Mouse (Mus musculus) limb, embryonic 13.5 days (tissue): ENCODE data around the gene Crocc2. TPM values are rescaled to one million over a fixed set of nuclear protein-coding genes. Genes with fewer than 3 reads are reported as not detected.

Source experiments
- ATAC-seq: fragments of 200-750 bp; cut with Nextera tagmentation; 2 replicates; pipeline ENCODE4 v1.8.0; 2017; ENCODE audit warnings: low read depth, moderate number of reproducible peaks, moderate TSS enrichment; ENCODE audit not compliant: low FRiP score
- H3K27ac ChIP-seq: fragments of 300-500 bp; sonication (generic); 2 replicates; pipeline ENCODE4 v1.5.1; 2015; ENCODE audit warnings: inconsistent platforms, mild to moderate bottlenecking, moderate library complexity
- H3K27me3 ChIP-seq: fragments of 300-500 bp; sonication (generic); 2 replicates; pipeline ENCODE4 v1.6.1; 2015; ENCODE audit warnings: mild to moderate bottlenecking, inconsistent platforms
- H3K36me3 ChIP-seq: fragments of 300-500 bp; sonication (generic); 2 replicates; pipeline ENCODE4 v1.6.1; 2015; ENCODE audit warnings: inconsistent platforms, mild to moderate bottlenecking, moderate library complexity
- H3K4me1 ChIP-seq: fragments of 300-500 bp; sonication (generic); 2 replicates; pipeline ENCODE4 v1.6.1; 2015; ENCODE audit warnings: inconsistent platforms
- H3K4me2 ChIP-seq: fragments of 300-500 bp; sonication (generic); replicated peaks from 2 replicates; pipeline ENCODE4 v1.6.1; 2015; ENCODE audit warnings: inconsistent platforms, mild to moderate bottlenecking, moderate library complexity
- H3K4me3 ChIP-seq: fragments of 300-500 bp; sonication (generic); 2 replicates; pipeline ENCODE4 v1.5.1; 2015; ENCODE audit warnings: moderate library complexity, mild to moderate bottlenecking, inconsistent platforms
- H3K9ac ChIP-seq: fragments of 300-500 bp; sonication (generic); 2 replicates; pipeline ENCODE4 v1.6.1; 2015; ENCODE audit warnings: mild to moderate bottlenecking, inconsistent platforms
- H3K9me3 ChIP-seq: fragments of 300-500 bp; sonication (generic); 2 replicates; pipeline ENCODE4 v1.6.1; 2016; ENCODE audit warnings: inconsistent platforms
- WGBS: fragments of 180-500 bp; shearing (Covaris S2); methylation state at CpG from one replicate; pipeline ENCODE4 v1.1.7; 2015; 5-methylcytosine and 5-hydroxymethylcytosine counted together
- polyA plus RNA-seq: library from polyadenylated mRNA; unstranded; fragments of >200 nt; fragmentation: Nextera tagmentation; extraction: Ambion mirVana; gene quantifications from 2 replicates; pipeline ENCODE4 v1.2.1, GENCODE M21; 2015

Gene Crocc2
- polyA plus RNA-seq, 1 experiment from 2014 or later, result 0.31 TPM

DNA sequence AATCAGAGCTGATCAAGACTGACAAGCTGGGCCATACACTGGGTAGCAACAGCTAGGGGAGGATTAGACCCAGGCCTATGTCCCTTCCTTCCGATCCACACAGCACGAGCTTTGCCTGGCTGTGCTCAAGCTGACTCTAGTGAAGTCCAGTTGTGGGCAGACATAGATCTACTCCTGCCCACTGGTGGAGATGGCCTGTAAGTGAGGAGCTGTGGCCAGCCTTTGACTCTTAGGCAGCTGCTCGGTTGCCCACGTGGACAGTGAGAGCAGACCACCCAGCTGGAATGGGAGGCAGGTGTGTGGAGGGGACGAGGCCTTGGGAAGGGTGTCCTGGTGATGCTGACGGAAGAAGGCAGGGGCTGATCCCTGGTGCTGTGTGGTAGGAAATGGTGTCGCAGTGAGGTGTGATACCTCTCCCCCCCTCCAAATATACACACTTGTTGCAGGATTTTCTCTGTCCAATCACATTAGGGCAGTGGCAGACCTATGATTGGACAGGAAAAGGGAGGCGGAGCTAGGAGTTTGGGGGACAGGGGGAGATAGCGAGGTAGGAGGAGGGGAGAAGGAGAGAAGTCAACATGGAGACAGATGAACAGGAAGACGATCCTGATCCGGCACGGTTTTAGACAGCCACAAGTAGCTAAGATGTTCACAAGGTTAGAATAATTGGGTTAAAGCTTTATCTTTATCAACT lies 37.9 kb downstream of the Crocc2 start:
- no peak for ATAC-seq
- H3K4me2 ChIP-seq, result no peak overlapping the region
- H3K27ac ChIP-seq, result no peak overlapping the region

DNA sequence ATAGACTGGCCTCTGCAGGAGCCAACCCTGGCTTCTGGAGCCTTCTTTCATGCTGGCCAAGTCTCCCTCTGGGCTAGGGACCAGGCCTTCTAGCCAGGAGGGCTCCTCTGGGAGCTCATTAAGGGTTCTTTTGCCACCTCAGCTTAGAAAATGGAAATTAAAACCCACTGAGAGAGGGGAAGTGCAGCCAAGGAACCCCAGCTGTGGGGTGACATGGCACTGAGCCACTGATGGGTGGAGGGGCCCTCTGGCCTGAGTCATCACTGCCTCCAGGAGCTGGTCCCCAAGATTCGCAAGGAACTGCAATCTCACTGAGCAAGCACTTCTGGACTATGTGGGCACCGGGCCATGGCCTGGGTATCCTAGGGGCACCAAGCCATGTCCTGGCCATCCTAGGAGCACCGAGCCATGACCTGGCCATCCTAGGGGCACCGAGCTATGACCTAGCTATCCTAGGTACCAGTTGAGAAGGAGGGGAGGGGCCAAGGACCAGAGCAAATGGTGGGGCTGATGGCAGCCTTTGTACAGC lies 39.1 kb downstream of the Crocc2 start:
- H3K9me3 ChIP-seq, result no peaks in the 10 kb centered on the region
- no peak for ATAC-seq
- peaks cover 64% of the 10 kb centered on the region for H3K4me1 ChIP-seq
- no peak overlapping the region for H3K9ac ChIP-seq
- no peak overlapping the region for H3K4me2 ChIP-seq
- H3K4me3 ChIP-seq, result no peak overlapping the region
- no peaks in the 10 kb centered on the region for H3K27me3 ChIP-seq
- no peaks in the 10 kb centered on the region for H3K36me3 ChIP-seq
- 0 out of 2 replicates have a peak overlapping the region, but pooled peaks have one; percentile 39 for H3K27ac ChIP-seq
- WGBS, result 88% methylated on average over 4 of the region's 4 CpGs

More for the DNA sequence above, 37.9 kb downstream of the Crocc2 start:
- WGBS, result 59% methylated on average over 12 of the region's 12 CpGs
- no peak overlapping the region for H3K4me3 ChIP-seq
- peaks cover 52% of the 10 kb centered on the region for H3K4me1 ChIP-seq
- no peaks in the 10 kb centered on the region for H3K36me3 ChIP-seq
- no peak overlapping the region for H3K9ac ChIP-seq
- no peaks in the 10 kb centered on the region for H3K9me3 ChIP-seq
- H3K27me3 ChIP-seq, result no peaks in the 10 kb centered on the region

DNA sequence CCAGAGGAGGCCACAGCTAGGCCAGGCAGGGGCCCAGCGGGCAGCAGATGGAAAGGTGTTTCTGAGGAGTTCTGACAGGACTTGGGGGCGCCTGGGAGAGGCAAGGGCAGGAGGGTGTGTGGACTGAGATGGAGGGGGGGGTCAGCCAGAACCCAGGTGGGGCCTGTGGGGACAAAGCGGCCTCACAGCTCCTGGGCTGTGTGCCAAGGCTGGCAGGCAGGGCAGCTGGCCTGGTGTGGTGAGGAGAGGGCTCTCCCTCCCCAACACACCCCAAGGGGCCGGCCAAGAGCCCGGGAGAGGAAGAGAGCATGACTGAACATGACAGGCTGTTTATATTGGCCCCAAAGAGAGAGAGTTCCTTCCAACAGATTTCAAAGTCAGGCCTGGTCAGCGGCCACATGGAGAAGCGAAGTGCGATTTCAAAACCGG lies 41.7 kb downstream of the Crocc2 start:
- 18% methylated on average over 9 of the region's 9 CpGs for WGBS
- Histone ChIP-seq H3K4me2 (no peak overlapping the region), H3K27me3 (no peaks in the 10 kb centered on the region), H3K36me3 (no peaks in the 10 kb centered on the region), H3K4me3 (no peak overlapping the region), H3K9ac (peak overlapping the region; percentile 2; the same call in 1 of the 2 replicates), H3K9me3 (no peaks in the 10 kb centered on the region), H3K4me1 (peaks cover 90% of the 10 kb centered on the region), H3K27ac (peak overlapping the region; percentile 87)
- peak; percentile 68 for ATAC-seq

DNA sequence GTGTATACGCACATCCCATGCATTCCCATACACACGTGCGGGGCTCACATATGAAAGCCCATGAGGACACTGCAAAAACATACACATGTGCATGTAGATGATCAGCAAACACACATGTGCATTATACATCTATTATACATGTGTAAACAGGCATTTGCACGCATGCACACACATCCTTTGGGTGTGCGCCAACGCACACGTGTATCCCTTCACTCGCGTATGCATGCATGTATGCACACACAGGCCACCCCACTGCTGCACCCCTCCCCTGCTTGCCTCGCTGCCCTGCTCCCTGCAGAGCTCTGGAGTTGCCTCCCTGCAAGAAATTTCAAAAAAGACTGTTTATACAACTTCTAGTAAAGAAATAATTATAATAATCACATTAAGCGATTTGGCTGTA lies 42.5 kb downstream of the Crocc2 start:
- ATAC-seq, result no peak
- Histone ChIP-seq H3K4me3 (no peak overlapping the region), H3K9me3 (no peaks in the 10 kb centered on the region), H3K9ac (0 out of 2 replicates have a peak overlapping the region, but pooled peaks have one; percentile 19), H3K36me3 (no peaks in the 10 kb centered on the region), H3K27me3 (no peaks in the 10 kb centered on the region), H3K4me2 (no peak overlapping the region), H3K4me1 (peaks cover 95% of the 10 kb centered on the region), H3K27ac (peak overlapping the region; percentile 87)
- 78% methylated on average over 11 of the region's 11 CpGs for WGBS

DNA sequence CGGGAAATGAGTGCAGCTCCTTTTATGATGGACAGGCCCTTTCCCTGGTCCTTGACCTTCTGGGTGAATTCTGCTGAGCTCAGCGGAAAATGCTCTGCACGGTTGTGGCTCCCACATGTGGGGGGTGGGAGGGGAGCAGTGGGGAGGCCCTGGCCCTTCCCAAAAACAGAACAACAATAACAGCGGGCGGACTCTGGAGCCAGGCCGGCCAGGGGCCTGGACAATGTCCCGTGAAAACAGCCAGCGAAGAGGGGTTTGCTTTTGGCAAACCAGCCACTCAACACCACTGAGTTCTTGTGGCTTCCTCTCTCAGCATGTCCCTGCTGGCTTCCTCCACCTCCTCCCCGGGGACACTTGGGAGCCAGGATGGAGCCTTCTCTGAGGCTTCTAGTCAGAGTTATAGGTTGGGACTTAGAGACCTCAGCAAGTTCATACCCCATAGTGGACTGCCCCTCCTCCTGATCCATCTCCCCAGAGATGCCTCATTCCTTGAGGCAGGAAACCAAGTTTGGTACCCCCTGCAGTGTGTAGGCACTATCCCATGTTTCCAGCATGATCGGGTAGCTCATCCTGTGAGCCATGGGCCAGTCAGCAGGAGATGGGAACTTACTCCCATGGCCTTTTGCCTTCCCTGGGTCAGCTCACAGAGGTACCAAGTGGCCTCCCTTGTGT lies 43.2 kb downstream of the Crocc2 start:
- 42% methylated on average over 10 of the region's 10 CpGs for WGBS
- 0 out of 2 replicates have a peak overlapping the region, but pooled peaks have one; percentile 19 for H3K9ac ChIP-seq
- no peak overlapping the region for H3K4me2 ChIP-seq
- H3K27me3 ChIP-seq, result no peaks in the 10 kb centered on the region
- H3K27ac ChIP-seq, result peak overlapping the region; percentile 87; the same call in 1 of the 2 replicates
- H3K4me3 ChIP-seq, result no peak overlapping the region
- H3K9me3 ChIP-seq, result no peaks in the 10 kb centered on the region
- peaks cover 95% of the 10 kb centered on the region for H3K4me1 ChIP-seq
- no peaks in the 10 kb centered on the region for H3K36me3 ChIP-seq
- no peak for ATAC-seq

DNA sequence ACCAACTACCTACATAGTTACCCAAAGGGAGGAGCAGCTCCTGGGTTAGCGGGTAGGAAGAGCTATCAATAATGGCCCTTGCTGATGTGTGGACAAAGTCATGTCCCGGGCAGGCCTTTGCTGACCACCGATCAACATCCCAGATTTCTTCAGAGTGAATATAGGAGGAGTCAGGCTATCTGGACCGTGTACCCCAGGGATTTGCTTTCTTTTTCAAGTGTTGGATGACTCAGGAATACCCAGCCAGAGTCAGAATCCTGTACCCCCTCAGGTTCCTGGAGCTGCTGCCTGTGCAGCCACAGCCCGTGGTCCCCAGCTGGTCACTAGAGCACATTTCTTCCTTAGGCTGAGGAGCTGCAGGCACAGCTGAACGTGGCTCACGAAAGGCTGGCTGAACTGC lies 43.9 kb downstream of the Crocc2 start:
- Histone ChIP-seq H3K9me3 (no peaks in the 10 kb centered on the region), H3K4me1 (peaks cover 96% of the 10 kb centered on the region), H3K27ac (peak overlapping the region; percentile 11; the same call in 1 of the 2 replicates), H3K9ac (no peak overlapping the region), H3K36me3 (no peaks in the 10 kb centered on the region), H3K4me2 (no peak overlapping the region), H3K27me3 (no peaks in the 10 kb centered on the region), H3K4me3 (no peak overlapping the region)
- no peak for ATAC-seq
- 82% methylated on average over 7 of the region's 7 CpGs for WGBS

DNA sequence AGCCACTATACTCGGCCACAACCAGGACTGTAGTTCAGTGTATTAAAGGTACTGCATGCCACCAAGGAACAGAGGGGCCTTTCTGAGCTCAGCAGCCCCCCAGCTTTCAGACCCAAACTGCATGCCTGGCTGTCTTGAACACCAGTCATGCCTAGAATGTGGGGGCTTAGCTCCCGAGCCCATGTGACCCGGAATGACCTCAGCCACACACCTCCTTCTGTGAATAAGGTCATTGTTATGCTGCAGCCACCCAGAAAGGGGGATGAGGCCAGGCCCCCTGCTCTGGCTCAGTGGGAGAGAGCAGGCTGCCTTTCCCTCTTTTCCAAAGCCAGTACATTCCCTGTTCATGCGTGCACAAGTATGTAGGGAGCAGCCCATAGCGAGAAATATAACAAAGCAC lies 46.1 kb downstream of the Crocc2 start:
- ATAC-seq, result peak; percentile 30; the same call in 1 of the 2 replicates
- no peak overlapping the region for H3K4me3 ChIP-seq
- no peaks in the 10 kb centered on the region for H3K9me3 ChIP-seq
- no peak overlapping the region for H3K4me2 ChIP-seq
- peak overlapping the region; percentile 81 for H3K27ac ChIP-seq
- no peaks in the 10 kb centered on the region for H3K36me3 ChIP-seq
- peaks cover 91% of the 10 kb centered on the region for H3K4me1 ChIP-seq
- H3K27me3 ChIP-seq, result no peaks in the 10 kb centered on the region
- no peak overlapping the region for H3K9ac ChIP-seq
- 41% methylated on average over 5 of the region's 5 CpGs for WGBS

DNA sequence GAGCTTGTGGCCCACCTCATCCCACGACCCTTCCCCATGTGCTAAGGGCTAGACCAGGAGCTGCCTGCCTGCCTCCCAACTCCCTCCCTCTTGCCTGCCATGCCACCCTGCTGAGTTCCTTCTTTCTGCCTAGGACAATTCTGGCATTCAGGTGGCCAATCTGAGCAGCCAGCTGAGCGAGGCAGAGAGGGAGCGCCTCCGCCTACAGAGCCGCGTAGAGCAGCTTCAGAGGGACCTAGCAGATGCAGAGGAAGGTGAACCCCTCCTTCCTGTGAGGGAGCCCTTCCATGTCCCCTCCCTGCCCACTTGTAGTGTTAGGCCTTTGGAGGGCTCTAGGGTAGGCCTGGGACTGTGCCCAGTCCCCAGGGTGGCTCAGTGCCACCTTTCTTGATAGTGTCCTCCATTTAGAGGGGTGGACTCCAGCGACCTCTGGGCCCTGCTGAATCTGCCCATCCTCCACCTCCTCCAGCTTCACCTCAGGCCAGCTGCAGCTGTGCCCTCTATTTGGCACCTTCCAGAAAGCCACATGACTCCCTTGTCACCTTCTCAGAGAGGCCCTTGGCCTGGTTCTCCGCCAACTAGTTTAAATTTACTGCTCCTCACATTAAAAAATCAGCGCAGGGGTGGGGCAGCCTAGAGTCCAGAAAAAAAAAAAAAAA lies 48.4 kb downstream of the Crocc2 start:
- H3K27ac ChIP-seq, result peak overlapping the region; percentile 7
- WGBS, result 44% methylated on average over 9 of the region's 9 CpGs
- H3K9ac ChIP-seq, result no peak overlapping the region

DNA sequence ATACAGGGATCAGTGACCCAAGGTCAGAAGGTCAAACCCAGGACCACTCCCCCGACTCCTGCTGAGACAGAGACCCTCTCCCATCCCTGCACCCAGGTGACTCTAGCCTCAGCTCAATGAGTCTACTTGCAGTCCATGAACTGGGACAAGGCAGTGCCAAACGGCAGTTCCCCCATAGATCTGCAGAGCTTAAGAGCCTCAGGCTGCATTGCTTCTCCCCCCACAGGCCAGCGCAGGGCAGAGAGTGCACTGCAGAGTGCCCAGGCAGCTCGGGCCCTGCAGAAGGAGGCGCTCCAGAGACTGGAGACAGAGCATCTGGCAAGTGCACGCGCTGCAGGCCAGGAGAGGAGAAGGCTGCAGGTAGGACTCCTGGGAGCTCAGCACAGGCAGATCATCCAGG lies 49.0 kb downstream of the Crocc2 start:
- Histone ChIP-seq H3K4me3 (no peak overlapping the region), H3K9ac (no peak overlapping the region), H3K4me1 (peaks cover 85% of the 10 kb centered on the region), H3K4me2 (no peak overlapping the region), H3K27ac (peak overlapping the region; percentile 72), H3K9me3 (no peaks in the 10 kb centered on the region), H3K36me3 (no peaks in the 10 kb centered on the region), H3K27me3 (no peaks in the 10 kb centered on the region)
- ATAC-seq, result no peak
- WGBS, result 39% methylated on average over 7 of the region's 7 CpGs

More for the DNA sequence above, 48.4 kb downstream of the Crocc2 start:
- Histone ChIP-seq H3K4me3 (no peak overlapping the region), H3K36me3 (no peaks in the 10 kb centered on the region), H3K9me3 (no peaks in the 10 kb centered on the region), H3K4me2 (no peak overlapping the region), H3K27me3 (no peaks in the 10 kb centered on the region), H3K4me1 (peaks cover 90% of the 10 kb centered on the region)
- ATAC-seq, result peak; percentile 21; the same call in 1 of the 2 replicates

DNA sequence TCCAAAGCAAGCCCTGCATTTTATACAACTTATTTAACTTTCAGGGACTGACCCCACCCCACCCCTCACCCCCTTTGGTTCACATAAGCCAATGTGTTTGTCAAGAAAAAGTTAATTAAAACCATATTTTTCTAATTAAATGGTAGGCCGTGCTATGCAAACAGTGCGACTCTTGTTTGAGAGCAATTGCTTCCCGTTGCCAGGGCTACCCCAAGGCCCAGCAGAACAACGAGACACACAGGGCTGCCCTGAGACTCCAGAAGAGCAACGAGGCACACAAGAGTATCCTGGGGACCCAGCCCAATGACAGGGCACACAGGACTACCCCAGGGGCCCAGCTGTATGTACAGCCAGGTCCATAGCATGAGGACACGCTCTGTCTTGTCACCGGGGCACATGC lies 52.3 kb downstream of the Crocc2 start:
- 35% methylated on average over 7 of the region's 7 CpGs for WGBS
- peak; percentile 46; the same call in 1 of the 2 replicates for ATAC-seq
- Histone ChIP-seq H3K36me3 (no peaks in the 10 kb centered on the region), H3K27me3 (peaks cover 3% of the 10 kb centered on the region; the same call in 1 of the 2 replicates), H3K27ac (peak overlapping the region; percentile 78), H3K9me3 (no peaks in the 10 kb centered on the region), H3K4me3 (no peak overlapping the region), H3K4me1 (peaks cover 78% of the 10 kb centered on the region), H3K9ac (no peak overlapping the region), H3K4me2 (no peak overlapping the region)

DNA sequence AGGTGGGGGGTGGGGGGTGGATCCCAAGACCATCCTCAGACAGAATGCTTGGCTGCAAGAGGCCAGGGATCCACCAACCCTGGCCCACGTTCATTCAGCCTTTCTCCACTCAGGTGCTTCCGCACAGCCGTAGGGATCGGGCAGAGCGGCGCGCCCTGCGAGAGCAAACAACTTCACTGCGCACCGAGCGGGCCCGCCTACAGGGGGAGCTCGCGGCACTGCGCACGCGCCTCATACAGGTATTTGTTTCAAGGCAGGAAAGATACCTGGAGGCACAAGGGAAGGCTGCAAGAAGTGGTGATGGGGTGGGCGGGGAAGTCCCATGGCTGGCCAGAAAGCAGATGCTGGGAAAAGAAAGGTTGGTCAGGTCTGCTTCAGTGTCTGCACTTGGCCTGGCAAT lies 55.4 kb downstream of the Crocc2 start:
- Histone ChIP-seq H3K4me2 (no peak overlapping the region), H3K36me3 (no peaks in the 10 kb centered on the region), H3K4me1 (peaks cover 82% of the 10 kb centered on the region), H3K27me3 (peaks cover 3% of the 10 kb centered on the region; the same call in 1 of the 2 replicates), H3K9me3 (no peaks in the 10 kb centered on the region), H3K4me3 (no peak overlapping the region), H3K9ac (no peak overlapping the region), H3K27ac (peak overlapping the region; percentile 85; the same call in 1 of the 2 replicates)
- 14% methylated on average over 18 of the region's 18 CpGs for WGBS
- ATAC-seq, result no peak
